Mouse (Mus musculus) ES-E14 (cell line): ENCODE results near the gene Gipc2. TPM values are rescaled to one million over a fixed set of nuclear protein-coding genes. Genes with fewer than 3 reads are reported as not detected.

ENCODE experiments used
- DNase-seq: peaks from one replicate; pipeline ENCODE4 v3.0.0-alpha.2; 2013; ENCODE audit warnings: low read depth, low spot score
- H3K27ac ChIP-seq: 2 replicates; pipeline ENCODE4 v1.5.1; 2012; ENCODE audit warnings: low read depth, mild to moderate bottlenecking, low read length, moderate library complexity, mixed read lengths; ENCODE audit not compliant: poor library complexity, insufficient read depth, severe bottlenecking
- H3K36me3 ChIP-seq: 2 replicates; pipeline ENCODE4 v1.6.1; 2012; ENCODE audit warnings: mild to moderate bottlenecking, low read length, moderate library complexity, mixed read lengths; ENCODE audit not compliant: control insufficient read depth, poor library complexity, insufficient read depth, severe bottlenecking
- H3K4me1 ChIP-seq, 2 experiments: fragments of 150-350 bp in 1 of 2; sonication (generic) in 1 of 2; 2 replicates each; pipeline ENCODE4 v1.6.1; 2012; ENCODE audit warnings: low read length in 2 of 2, mild to moderate bottlenecking in 1 of 2, mixed read lengths in 1 of 2; ENCODE audit not compliant: control insufficient read depth in 2 of 2, insufficient read depth in 2 of 2, poor library complexity in 1 of 2
- H3K4me3 ChIP-seq, 2 experiments: fragments of 150-350 bp in 1 of 2; sonication (generic) in 1 of 2; 2 replicates each; pipeline ENCODE4 v1.5.1; 2012; ENCODE audit warnings: low read length in 2 of 2, low read depth in 1 of 2, mild to moderate bottlenecking in 1 of 2, mixed read lengths in 1 of 2; ENCODE audit not compliant: insufficient read depth in 1 of 2, poor library complexity in 1 of 2, severe bottlenecking in 1 of 2
- H3K9ac ChIP-seq: 2 replicates; pipeline ENCODE4 v1.6.1; 2012; ENCODE audit warnings: low read depth, mild to moderate bottlenecking, low read length, mixed read lengths; ENCODE audit not compliant: poor library complexity, insufficient read depth, severe bottlenecking
- H3K9me3 ChIP-seq: fragments of 150-350 bp; sonication (generic); 2 replicates; pipeline ENCODE4 v1.6.1; 2012; ENCODE audit warnings: low read depth, mild to moderate bottlenecking, low read length; ENCODE audit not compliant: control insufficient read depth, insufficient read depth
- CHD2 ChIP-seq: IDR thresholded peaks from 2 replicates; pipeline ENCODE4 v1.6.1; 2014; ENCODE audit warnings: mild to moderate bottlenecking, low read depth, low read length, inconsistent platforms
- HCFC1 ChIP-seq: IDR thresholded peaks from 2 replicates; pipeline ENCODE4 v1.6.1; 2012; ENCODE audit warnings: low read length, inconsistent platforms, borderline replicate concordance; ENCODE audit not compliant: insufficient read depth
- MAFK ChIP-seq: IDR thresholded peaks from 2 replicates; pipeline ENCODE4 v1.6.1; 2014; ENCODE audit warnings: mild to moderate bottlenecking, low read depth, low read length, inconsistent platforms; ENCODE audit not compliant: insufficient read depth
- ZC3H11A ChIP-seq: IDR thresholded peaks from 2 replicates; pipeline ENCODE4 v1.6.1; 2012; ENCODE audit warnings: low read depth, mild to moderate bottlenecking, inconsistent platforms, low read length, borderline replicate concordance
- ZNF384 ChIP-seq: IDR thresholded peaks from 2 replicates; pipeline ENCODE4 v1.6.1; 2012; ENCODE audit warnings: low read depth, low read length, inconsistent platforms
- in situ Hi-C, 2 experiments: fragments of 600-800 bp; cut with MboI; formaldehyde crosslinking; loops; one replicate each; pipeline ENCODE4 v1.15.1; 2025; ENCODE audit warnings: low sequenced_read_pairs in 2 of 2, inconsistent platforms in 1 of 2; ENCODE audit not compliant: unreplicated experiment in 2 of 2
- total RNA-seq: library from RNA; depleted of rRNA; stranded (reverse); fragments of 300-350 nt; gene quantifications from 2 replicates; pipeline ENCODE4 v1.2.3, GENCODE M21; 2012

Gene Gipc2
- total RNA-seq, 1 experiment, result 0.76 TPM

DNA sequence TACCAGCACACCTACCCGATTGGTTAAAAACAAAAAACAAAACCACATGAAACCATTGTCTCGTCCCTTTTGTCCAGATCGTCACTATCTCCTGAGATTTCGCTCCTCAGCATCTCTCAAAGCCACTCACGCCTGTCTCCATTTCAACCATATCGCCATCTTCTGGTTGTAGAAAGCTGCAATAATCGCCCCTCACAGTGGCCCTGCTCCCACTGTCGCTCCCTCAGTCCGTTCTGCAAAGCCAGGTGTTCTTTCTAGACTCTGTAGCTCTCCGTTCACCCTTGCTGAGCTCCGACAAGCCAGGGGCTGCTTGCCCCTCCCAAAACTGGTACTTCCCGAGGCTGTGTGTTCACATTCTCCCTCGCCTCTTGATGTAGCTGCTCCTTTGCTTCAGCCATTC, 99.3 kb downstream of the Gipc2 start:
- H3K36me3 ChIP-seq, result no peaks in the 10 kb centered on the region
- no peak overlapping the region for H3K9ac ChIP-seq
- H3K4me1 ChIP-seq, result 0 out of 4 replicates have a peak, but pooled peaks cover 0 to 2% of the 10 kb centered on the region in 2 experiments
- DNase-seq, result no peak
- no peaks in the 10 kb centered on the region for H3K9me3 ChIP-seq
- H3K27ac ChIP-seq, result no peak overlapping the region
- in situ Hi-C loops, result no loop called here
- 0 out of 4 replicates have a peak overlapping the region, but pooled peaks of 1 of the 2 experiments have one; percentile 9 for H3K4me3 ChIP-seq
- no peak for TF ChIP-seq ZNF384
- no peak for TF ChIP-seq ZC3H11A
- no peak for TF ChIP-seq CHD2
- no peak for TF ChIP-seq MAFK
- TF ChIP-seq HCFC1, result no peak

DNA sequence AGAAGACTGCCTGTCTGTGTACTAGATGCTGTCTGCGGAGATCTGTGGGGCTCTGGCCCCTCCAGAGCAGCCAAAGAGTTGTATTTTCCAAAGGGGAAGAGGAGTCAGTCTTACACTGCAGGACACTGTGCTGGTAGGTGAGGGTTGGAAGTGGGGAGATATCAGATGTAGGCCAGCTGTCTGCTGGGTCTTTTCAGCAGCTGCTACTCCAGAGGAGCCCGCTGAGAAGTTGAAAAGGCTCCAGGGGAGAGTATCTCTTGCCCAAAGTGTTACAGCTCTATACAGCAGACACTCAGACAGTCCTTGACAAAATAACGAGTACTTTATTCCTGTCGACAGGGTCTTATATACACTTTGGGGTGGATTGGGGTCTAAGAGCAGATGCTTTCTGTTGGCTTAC, 100.2 kb downstream of the Gipc2 start:
- no peaks in the 10 kb centered on the region for H3K36me3 ChIP-seq
- no peak for TF ChIP-seq ZC3H11A
- TF ChIP-seq CHD2, result no peak
- TF ChIP-seq MAFK, result no peak
- no peak for TF ChIP-seq HCFC1
- no peak for TF ChIP-seq ZNF384
- in situ Hi-C loops, result no loop called here
- H3K4me3 ChIP-seq, result no peak overlapping the region
- DNase-seq, result no peak
- H3K4me1 ChIP-seq, result 0 out of 4 replicates have a peak, but pooled peaks cover 0 to 2% of the 10 kb centered on the region in 2 experiments
- no peak overlapping the region for H3K27ac ChIP-seq
- H3K9ac ChIP-seq, result no peak overlapping the region
- no peaks in the 10 kb centered on the region for H3K9me3 ChIP-seq

DNA sequence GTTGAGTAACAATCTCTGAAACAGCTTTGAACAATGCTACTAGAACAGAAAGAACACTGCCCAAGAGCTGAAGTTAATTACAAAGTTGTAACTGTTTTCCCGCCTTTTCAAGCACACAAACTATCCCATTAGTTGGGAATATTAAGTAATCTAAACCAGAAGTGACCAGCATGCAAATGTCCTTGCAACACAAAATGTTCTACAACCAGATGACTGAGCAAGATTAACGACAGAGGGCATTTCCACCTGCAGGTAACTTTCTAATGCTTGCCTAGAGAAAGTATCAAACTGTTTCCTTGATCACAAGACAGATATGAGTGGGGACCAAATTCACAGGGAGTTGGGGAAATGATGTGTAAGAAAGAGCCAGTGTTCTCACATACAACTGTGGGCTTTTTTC, 101.9 kb downstream of the Gipc2 start:
- Histone ChIP-seq H3K4me1 (0 out of 4 replicates have a peak, but pooled peaks cover 0 to 2% of the 10 kb centered on the region in 2 experiments), H3K4me3 (no peak overlapping the region), H3K27ac (no peak overlapping the region), H3K36me3 (no peaks in the 10 kb centered on the region), H3K9ac (no peak overlapping the region), H3K9me3 (no peaks in the 10 kb centered on the region)
- in situ Hi-C loops, result no loop called here
- DNase-seq, result no peak
- TF ChIP-seq ZC3H11A, result no peak
- TF ChIP-seq MAFK, result no peak
- TF ChIP-seq CHD2, result no peak
- TF ChIP-seq ZNF384, result no peak
- no peak for TF ChIP-seq HCFC1

DNA sequence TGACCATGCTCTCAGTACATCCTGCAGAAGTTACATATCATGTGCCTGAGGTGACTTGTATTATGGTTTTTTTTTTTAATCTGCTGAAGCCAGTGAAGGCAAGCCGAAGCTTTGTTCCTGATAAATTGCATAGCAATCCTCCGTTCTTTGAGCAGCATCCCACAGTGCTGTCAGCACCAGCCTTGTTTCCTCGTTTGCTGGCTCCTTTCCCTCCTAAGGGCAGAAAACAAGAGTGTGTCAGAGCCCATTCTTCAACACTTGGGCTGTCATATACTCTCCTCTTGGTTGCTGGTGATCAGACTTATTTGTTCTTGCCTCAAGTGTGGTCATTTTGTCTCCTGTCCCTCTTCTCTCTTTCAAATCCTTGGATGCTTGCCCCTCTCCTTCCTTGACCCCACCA, 103.2 kb downstream of the Gipc2 start:
- DNase-seq, result no peak
- TF ChIP-seq HCFC1 (no peak), ZNF384 (no peak), ZC3H11A (no peak), CHD2 (no peak), MAFK (no peak)
- Histone ChIP-seq H3K27ac (no peak overlapping the region), H3K4me3 (no peak overlapping the region), H3K9me3 (no peaks in the 10 kb centered on the region), H3K9ac (no peak overlapping the region), H3K4me1 (0 out of 4 replicates have a peak, but pooled peaks cover 0 to 2% of the 10 kb centered on the region in 2 experiments), H3K36me3 (no peaks in the 10 kb centered on the region)
- in situ Hi-C loops, result no loop called here

DNA sequence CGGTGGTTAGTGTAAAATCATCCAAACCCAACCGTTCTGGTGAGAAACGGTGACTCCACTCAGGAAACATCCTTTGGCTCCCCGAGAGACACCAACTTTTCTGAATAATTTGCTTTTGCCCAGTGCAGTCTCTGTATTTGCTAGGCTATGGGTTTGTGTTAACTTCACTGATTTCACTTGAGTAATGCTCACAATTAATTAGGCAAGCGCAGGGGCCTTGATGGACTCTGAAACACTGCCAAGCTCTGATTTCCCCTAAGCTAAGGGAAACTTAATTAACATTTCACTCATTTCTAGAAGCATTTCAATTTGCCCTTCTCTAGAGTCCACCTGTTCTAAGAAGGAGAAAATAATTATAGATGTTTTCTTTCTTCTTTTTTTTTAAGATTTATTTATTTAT, 104.9 kb downstream of the Gipc2 start:
- Histone ChIP-seq H3K36me3 (no peaks in the 10 kb centered on the region), H3K4me1 (no peaks in the 10 kb centered on the region), H3K4me3 (no peak overlapping the region), H3K9ac (no peak overlapping the region), H3K9me3 (no peaks in the 10 kb centered on the region), H3K27ac (no peak overlapping the region)
- in situ Hi-C loops, result no loop called here
- DNase-seq, result no peak
- no peak for TF ChIP-seq ZNF384
- no peak for TF ChIP-seq MAFK
- TF ChIP-seq CHD2, result no peak
- no peak for TF ChIP-seq ZC3H11A
- TF ChIP-seq HCFC1, result no peak
